Mouse (Mus musculus) CD4-positive, CD25-positive, alpha-beta regulatory T cell, adult 2 months (primary cell): Measurements from ENCODE around the gene Tbx3.

Experiments
- DNase-seq: peaks from one replicate; pipeline ENCODE4 v3.0.0-alpha.2; 2012; ENCODE audit warnings: low read depth, low spot score

Gene Tbx3

DNA sequence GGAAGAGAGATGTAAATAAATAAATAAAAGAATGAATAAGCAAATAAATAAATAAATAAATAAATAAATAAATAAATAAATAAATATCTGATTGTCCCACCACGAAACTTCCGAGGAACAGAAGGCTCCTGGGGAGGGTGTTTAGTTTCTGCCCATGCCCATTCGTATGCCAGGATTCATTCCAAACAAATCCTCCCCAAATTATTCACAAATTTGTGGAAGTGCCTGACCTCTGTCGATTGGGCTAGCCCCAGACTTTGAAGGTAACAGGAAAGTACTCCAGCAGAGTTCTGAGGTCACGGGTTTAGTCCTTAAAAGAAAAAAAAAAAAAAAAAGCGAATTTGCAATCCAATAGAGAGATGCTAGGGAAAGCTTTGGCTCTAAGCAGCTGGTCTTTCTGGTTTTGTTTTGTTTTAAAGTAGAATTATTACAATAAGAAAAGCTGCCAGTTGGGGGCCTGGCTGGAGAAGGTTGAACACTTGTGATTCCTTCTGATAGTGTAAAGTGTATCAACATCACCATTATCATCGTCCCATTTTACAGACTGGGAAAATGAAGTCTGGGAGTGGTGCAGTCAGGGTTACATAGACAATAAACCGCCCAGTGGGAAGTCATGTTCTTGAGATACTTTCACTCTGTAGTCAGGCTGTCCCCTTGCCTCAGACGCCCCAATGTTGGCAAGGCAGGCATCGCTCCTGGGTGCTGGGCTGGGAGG, 9.3 kb downstream of the Tbx3 start:
- no peak for DNase-seq

DNA sequence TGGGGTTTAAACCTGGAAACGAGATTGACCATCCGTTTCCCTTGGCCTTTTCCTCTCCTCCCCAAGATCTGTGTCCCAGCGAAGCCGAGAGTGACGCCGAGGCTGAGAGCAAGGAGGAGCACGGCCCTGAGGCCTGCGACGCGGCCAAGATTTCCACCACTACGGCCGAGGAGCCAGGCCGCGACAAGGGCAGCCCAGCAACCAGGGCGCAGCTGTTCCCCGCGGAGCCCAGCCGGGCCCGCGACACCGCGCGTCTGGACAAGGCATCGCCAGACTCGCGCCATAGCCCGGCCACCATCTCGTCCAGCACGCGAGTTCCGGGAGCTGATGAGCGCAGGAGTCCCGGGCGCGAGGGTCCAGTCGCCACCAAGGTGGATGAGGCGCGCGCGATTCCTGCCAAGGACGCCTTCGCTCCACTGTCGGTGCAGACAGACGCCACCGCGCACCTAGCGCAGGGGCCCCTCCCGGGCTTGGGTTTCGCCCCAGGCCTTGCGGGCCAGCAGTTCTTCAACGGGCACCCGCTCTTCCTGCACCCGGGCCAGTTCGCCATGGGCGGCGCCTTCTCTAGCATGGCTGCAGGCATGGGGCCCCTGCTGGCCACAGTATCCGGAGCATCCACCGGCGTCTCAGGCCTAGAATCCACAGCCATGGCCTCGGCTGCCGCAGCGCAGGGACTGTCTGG, 10.0 kb downstream of the Tbx3 start:
- DNase-seq, result no peak

DNA sequence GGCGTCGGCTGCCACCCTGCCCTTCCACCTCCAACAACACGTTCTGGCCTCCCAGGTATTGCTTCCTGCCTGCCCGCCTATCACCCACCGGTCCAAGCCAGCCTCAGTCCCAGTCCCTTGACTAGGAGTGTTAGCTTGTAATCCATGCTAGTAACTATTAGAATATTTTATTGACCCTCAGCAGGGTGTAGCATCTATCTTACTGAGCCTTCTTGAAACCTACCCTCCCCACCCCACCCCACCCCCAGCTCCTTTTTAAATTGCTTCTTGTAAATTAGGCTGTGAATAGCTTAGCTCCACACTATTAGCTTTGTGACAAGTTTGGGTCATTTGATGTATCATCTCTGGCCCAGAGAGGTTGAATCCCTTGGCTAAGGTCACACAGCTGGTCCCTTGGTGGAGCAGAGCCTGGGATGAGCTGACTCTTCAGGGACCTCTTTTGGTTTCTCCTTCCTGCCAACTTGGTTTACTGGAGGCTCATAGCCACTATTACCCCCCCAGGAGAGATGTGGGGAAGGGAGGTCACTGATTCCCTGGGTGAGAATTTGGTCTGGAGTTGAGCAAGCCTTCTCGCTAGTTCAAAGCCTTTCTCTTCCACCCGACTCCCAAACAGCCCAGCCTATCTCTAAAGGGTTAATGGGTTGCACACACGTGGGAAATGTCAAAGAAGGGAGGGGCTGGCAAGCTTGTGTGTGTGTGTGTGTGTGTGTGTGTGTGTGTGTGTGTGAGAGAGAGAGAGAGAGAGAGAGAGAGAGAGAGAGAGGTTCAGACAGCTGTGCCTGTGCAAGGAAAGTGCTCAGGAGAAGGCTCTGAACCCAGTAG, 10.8 kb downstream of the Tbx3 start:
- DNase-seq, result no peak

DNA sequence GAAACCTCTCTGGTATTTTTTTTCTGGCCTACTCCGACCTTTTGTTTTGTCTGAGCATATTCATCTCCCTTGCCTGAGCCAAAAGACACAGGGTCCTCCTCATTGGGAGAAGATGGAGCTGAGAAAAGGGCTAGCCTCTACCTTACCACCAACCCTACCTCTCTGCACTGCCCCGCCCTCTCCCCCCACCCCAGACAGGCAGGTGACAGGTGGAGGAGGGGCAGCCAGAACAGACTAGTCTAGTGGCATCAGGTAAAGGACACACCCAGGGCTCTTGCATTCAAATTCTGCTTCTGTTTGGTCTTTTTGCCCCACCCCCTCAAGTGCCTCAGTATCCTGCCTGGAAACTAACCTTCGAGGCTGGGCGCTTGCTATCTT, 11.4 kb downstream of the Tbx3 start:
- DNase-seq, result no peak

DNA sequence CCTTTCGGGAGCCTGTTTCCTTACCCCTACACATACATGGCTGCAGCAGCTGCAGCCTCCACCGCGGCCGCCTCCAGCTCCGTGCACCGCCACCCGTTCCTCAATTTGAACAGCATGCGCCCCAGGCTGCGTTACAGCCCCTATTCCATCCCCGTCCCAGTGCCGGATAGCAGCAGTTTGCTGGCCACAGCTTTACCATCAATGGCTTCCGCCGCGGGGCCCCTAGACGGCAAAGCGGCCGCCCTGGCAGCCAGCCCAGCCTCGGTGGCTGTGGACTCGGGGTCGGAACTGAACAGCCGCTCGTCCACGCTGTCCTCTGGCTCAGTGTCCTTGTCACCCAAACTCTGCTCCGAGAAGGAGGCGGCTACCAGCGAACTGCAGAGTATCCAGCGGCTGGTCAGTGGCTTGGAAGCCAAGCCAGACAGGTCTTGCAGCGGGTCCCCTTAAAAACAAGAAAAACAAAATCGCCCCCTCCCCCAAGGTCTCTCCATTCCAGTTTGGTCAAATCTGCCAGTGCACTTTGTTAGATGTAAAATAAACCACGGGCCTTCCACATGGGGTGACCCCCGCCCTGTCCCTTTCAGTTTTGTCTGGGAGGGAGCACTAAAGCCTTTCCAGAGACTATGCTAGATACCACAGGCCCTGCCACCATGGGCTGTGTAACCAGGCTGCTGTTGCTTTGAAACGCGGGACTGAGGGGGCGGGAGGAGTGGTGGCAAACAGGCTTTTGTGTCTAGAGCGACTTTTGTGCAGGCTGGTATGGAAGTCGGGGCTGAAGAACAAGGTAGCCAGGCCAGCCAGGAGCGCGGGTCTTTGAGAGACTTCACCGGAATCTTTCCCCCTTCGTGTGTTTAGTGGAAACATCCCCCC, 12.4 kb downstream of the Tbx3 start:
- DNase-seq, result no peak

DNA sequence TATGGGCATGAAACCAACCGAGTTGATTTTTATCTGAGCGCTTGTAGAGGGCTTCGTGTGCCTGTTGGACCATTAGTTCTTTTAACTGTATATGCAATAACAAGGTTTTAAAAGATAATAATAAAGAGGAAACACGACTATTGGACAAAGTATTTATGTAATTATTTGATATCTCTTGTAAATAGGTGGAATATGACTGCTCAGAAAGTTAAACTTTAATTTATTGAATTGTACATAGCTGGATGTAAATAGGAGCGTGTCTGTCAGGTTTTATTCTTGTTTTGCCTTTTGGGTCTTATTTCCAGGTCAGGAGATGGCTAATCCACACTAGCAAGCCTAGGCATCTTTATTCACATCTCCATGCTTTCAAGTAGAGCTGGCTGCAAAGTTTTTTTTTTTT, 13.4 kb downstream of the Tbx3 start:
- no peak for DNase-seq

DNA sequence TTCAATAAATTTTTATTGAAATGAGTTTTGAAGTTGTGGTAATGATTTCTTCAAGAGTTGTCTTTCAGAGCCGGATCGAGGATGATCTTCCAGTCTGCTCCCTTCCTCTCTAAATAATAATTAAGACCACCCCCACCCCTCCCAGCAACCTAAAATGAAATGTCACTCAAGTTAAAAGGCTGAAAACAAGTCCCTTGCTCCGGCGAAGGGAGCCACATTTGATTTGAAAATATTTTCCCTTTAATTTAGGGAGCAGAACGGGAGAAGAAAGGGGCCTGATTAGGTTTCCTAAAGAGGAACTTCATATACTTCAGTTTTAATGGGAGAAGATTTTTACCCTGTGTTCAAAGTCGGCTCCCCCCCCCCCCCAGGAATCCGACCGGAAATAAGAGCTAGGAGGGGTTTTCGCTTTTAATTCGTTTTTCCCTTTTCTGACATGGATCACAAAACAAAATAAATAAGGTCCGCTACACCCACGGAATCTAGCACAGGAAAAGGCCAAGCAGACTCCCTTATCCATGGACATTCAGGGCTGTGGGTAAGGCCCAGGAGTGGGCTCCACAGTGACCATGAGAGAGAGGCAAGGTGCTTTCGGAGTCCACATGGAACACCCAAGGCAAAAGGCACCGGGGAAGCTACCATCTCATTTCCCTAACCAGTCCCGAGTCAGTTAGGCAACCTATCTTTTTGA, 14.4 kb downstream of the Tbx3 start:
- DNase-seq, result no peak

DNA sequence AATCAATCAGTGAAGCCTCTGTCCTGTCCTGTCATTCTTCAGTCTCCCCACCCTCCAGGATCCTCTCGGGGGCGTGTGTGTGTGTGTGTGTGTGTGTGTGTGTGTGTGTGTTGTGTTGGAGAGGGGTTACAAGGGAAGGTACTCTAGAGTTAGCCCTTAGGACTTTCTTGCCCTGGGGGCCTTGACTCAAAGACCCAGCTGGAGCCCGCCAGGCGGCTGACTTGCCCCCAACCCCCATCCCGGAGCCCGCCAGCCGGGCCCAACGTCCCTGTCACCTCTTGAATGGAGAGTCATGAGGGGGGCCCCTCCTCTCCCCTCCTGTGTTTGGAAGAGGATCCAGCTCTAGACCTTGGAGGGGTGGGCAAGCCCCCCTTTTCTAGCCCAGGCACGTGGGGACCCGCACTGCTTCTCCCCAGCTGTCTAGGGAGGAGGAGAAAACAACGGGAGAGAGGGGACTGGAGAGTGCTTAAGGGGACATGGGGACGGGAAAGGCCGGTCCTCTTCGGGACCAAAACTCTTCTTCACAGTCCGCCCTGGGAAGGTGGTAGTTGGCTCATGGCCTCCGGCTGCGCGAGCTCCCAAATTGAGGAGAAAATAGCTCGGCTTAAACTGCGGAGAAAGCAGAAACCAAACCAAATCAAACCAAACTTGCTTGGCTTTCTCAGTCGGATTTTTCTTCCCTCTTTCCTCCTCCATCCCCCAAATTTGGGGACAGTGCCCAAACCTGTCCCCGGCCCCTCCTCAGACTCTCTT, 15.2 kb downstream of the Tbx3 start:
- no peak for DNase-seq

DNA sequence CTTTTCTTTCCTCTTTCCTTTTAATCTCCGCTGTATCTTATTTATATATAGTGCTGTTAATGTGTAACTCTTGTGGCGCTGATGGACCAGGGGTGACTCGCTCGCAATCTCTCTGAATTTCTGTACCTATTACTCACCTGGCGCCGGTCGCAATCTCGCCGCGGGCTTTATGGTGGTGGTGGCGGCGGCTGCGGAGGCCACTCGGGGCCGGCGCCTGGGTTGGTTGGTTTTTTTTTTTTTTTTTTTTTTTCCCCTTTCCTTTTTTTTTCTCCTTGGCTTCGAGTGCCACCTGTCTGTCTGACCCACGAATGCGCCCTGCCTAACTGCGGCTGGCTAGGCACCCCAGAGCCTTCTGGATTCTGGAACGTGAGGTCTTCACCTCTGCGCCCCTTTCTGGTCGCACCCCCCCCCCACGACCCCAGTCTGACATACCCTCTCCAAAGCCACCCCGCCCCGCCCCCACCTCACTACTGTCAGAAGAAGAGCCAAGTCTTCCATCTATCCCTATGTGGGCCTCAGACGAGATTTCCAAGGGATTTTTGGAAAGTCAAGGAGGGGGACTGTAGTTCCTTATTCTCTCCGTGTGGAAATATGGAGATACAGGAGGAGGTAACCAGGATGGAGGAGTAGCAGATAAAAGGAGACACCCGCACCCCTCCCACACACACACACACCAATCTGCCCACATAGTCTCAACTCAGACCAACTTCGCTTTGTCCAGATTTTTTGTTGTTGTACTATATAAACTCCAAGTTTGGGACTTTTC, 15.9 kb downstream of the Tbx3 start:
- DNase-seq, result no peak

DNA sequence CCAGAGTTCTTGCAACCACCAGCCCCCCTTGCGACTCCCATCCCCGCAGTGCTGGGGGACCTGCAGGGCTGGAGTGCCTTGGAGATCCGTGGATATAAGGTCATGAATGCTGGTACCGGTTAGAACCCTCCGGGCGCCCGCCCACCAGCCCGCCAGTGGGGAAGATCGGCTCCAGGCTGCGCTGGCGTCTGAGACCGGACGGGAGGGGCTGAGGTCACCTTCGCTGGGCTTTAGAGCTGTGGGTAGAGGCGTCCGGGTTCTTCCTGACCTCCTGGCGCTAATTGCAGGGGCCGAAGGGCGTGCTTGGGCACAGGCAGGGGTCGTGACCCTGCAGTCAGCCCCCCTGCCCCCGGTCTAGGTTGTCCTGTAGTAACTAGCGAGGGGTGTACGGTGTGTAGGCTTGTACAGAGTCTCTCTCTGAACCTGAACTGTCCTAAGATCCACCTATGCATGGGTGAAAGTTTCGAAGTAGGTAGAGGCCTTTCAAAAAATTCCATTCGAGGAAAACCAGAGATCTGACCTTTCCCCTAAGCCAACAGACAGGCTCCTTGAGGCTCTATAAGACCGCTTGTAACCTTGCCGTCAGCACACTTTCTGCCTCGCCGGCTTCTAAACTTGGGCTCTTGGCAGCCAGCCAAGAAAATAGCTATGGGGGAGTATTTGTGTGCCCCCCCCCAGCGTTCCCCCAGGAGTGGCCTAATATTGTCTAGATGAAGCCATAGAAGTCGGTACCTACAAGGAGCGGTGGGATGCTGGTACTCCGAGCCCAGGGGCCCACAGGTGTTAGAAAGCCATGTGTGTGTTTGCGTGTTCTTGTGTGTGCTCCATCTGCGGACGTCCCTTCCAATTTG, 16.8 kb downstream of the Tbx3 start:
- no peak for DNase-seq

DNA sequence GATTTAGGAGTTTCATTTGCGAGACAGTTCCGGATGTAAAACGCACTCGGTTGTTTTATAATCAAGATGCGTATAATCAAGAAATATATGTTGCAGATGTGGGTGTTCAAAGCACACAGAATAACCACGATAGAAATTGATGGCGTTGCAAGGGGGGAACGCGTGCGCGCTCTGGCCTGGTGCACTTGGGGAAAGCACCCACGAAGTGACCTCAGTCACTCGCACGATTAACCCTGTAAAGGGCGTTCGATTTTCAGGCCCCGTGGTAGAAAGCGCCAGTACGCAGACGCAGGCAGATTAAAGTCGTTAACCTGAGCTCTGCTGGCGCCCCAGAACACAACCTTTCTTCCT, 17.4 kb downstream of the Tbx3 start:
- no peak for DNase-seq

DNA sequence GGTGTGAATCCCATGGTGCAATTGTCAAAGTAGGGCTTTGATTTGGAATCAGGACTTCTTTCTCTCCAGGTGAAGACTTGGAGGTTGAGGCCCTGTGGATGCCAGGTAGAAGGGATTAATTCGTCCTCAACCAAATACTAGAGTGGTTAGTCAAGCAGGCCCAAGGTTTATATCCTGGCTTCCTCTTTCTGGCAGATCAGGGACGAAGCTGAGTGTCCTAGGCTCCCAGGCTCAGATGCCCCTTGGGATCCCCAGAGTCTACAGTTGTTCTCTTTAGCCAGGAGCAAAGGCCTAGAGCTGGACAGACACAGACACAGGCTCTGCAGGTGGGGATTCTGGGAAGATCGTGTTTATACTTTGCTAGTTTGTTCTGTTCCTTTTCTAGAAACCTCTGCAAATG, 17.8 kb downstream of the Tbx3 start:
- DNase-seq, result no peak

DNA sequence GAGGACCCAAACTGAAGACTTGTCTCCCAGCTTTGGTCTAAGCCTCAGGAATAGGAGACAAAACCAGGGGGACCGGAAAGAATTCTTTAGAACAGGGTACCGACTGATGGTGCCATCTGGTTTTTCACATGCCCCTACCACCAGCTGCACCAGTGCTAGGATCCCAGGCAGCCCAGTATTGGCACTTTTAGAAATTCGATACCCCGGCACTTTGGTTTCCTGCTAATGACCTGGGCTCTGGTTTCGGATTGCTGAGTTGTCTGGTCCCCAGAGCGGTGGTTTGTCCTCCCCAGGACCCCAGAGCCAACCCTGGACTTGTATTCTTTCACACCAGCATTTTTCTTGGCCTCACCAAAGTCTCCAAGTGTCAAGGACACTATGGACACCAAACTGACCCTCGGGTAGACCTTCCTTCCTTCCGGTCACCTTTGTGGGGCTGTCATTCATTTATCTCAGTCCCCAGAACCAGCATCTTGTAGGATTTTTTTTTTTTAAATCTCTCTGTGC, 18.5 kb downstream of the Tbx3 start:
- DNase-seq, result no peak

DNA sequence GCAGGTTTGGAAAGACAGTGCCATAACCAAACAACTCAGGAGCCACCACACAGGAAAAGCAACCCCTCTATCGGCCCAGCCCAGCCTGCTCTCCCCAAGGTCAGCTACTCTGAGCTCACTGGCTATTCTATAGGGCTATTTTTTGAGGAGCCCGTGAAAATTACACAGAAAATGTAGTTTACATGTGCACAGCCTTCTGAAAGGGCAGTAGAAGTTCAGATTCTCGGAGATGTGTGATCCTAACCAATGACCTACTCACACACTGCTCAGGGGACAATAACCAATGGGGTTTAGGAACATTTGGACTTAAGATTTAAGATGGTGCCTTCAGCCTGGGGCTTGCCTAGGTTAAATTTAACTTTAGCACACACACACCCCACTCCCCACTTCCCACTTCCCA, 19.0 kb downstream of the Tbx3 start:
- no peak for DNase-seq

DNA sequence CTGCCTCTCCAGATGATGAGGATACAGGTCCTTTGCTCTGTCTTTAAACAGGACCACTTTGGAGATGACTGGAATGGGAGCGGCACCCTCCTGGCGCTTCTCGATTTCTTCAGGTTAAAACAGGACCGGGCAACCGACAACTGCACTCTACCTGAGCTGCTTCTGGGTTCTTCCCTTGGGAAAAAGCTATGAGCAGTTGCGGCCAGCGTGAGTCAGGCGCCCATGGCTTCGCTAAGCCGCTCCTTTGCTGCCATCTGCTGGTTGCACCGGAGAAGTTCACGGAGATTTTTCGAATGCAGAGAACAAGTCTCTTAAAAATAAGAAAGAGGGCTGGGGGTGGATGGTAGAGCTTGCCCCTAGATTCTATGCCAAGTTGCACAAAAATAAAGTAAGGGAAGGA, 20.6 kb downstream of the Tbx3 start:
- DNase-seq, result peak; percentile 60

DNA sequence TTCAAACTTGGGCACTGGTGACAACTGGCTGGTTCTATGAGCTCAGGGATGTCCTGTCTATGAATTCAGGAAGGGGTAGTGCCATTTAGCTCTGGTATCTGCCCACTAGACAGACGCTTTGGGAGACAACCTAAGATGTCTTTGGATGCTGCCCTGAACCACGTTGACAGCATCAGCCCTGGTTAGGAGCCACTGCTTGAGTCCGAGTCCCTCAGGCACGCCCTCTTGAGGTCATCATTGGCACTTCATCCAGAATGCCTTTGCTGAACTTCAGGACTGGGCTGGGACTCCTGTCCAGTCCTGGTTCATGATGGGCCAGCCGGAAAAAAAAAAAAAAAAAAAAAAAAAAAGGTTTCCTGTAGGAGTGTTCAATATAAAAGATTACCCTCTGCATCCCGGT, 22.0 kb downstream of the Tbx3 start:
- no peak for DNase-seq

DNA sequence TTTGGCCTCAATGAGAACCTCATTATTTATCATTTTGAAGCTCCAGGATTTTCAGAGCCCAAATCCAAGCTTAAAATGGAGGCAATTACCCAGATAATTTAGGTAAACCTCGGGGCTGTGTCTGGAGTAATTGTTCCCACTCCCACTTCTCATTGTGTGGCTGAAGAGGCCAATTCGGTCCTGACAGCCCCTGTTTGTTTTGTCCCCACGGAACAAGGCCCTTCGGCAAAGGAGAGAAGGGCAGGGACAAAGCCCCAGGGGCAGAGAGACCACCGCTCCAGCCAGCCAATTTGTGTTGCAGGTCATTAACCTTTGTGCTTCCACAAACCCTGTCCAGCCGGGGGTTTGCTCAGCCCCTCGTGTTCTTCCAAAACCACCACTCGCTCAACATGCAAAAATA, 24.4 kb downstream of the Tbx3 start:
- no peak for DNase-seq

DNA sequence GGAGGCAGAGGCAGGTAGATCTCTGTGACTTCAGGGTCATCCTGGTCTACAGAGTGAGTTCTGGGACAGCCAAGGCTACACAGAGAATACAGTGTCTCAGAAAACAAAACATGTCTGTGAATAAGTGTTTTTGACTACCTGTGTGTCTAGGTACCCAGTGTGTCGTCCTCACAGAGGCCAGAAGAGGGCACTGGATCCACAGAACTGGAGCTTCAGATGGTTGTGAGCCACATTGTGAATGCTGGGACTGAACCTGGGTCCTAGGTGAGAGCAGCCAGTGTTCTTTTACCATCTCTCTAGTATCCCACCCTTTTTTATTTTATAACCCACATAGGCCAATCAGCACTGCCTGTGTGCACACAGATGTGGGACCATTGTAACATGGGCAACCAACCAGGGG, 32.6 kb downstream of the Tbx3 start:
- no peak for DNase-seq

DNA sequence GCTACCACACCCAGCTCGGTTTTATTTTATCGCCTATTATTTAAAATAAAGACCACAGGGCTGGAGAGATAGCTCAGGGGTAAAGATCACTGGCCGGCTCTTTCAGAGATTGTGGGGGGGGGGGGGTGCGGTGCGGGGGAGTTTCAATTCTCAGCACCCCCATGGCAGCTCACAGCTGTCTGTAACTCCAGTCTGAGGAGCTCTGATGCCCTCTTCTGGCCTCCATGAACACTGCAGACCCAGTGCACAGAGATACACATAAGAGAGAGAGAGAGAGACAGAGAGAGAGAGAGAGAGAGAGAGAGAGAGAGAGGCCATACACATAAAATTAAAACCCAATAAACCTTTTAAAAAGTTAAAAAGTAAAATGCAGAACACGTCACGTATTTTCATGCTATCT, 34.4 kb downstream of the Tbx3 start:
- no peak for DNase-seq
